8 mouse cellular contexts compared by ENCODE assay signal in the genomic region with DNA sequence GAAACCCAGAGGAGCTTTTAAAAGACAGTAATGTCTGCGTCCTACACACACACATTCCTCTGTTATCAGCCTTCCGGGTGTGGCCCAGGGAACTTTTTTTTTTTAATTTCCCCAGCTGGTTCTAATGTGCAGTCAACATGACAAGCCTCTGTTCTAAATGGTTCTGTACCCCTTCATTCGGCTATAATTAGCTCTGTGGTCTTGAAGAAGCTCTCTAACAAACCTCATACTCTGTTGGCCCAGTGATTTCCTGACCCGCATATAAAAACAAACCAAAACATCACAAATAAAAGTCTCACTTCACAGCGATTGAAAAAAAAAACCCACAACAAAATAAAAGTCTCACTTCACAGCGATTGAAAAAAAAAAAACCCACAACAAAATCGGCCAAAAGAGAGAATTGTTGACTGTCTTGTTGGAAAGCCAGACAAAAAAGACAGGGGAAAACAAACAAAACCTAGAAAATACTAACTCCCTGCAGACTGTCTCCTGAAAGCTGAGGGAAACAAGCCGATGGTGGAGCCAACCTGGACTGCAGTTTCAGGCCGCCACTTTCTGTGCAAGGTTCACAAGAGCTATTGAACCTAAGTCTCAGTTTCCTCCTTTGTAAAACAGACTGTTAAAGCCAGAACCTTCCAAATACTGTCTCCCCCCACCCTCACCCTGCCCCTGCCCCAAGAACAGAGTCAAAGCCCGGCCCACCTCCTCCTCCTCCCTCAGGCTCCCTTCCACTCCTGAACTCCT. TPM values are rescaled to one million over a fixed set of nuclear protein-coding genes. Genes with fewer than 3 reads are reported as not detected.
DNase-seq lines count a peak whose midpoint lies in the region; ATAC-seq and TF ChIP-seq lines count a peak whose summit lies in the region.

No protein-coding gene starts in this region.

- H3K27me3 ChIP-seq in embryonic facial prominence, embryonic 11.5 days (ENCODE audit: control insufficient read depth, insufficient read depth, low read length), result no peaks in the 10 kb centered on the region
- no peaks in the 10 kb centered on the region for H3K27me3 ChIP-seq in hindbrain, postnatal 0 days (ENCODE audit: insufficient read depth, low read length)
- no peaks in the 10 kb centered on the region for H3K27me3 ChIP-seq in midbrain, embryonic 14.5 days (ENCODE audit: control insufficient read depth, insufficient read depth, low read length)

- H3K4me3 ChIP-seq in layer of hippocampus, adult 2 months, result no peak overlapping the region
- H3K4me3 ChIP-seq in embryonic facial prominence, embryonic 11.5 days (ENCODE audit: low read depth, low read length), result no peak overlapping the region
- H3K4me3 ChIP-seq in hindbrain, postnatal 0 days (ENCODE audit: low read length), result peak overlapping the region; percentile 87
- H3K4me3 ChIP-seq in midbrain, embryonic 14.5 days (replicated peaks; ENCODE audit: low read depth, low read length), result peak overlapping the region; percentile 62

- peak overlapping the region; percentile 74; the same call in 1 of the 2 replicates for H3K4me2 ChIP-seq in embryonic facial prominence, embryonic 11.5 days (ENCODE audit: low read depth, low read length)
- H3K4me2 ChIP-seq in hindbrain, postnatal 0 days (ENCODE audit: low read depth, low read length), result peak overlapping the region; percentile 84
- H3K4me2 ChIP-seq in midbrain, embryonic 14.5 days (ENCODE audit: low read length), result peak overlapping the region; percentile 90

- WGBS in embryonic facial prominence, embryonic 11.5 days, result 56% methylated on average over 10 of the region's 10 CpGs
- 63% methylated on average over 10 of the region's 10 CpGs for WGBS in hindbrain, postnatal 0 days
- WGBS in midbrain, embryonic 14.5 days, result 81% methylated on average over 10 of the region's 10 CpGs

- H3K9ac ChIP-seq in embryonic facial prominence, embryonic 11.5 days (replicated peaks; ENCODE audit: low read length), result no peak overlapping the region
- 0 out of 2 replicates have a peak overlapping the region, but pooled peaks have one; percentile 84 for H3K9ac ChIP-seq in hindbrain, postnatal 0 days (replicated peaks; ENCODE audit: low read length)
- H3K9ac ChIP-seq in midbrain, embryonic 14.5 days (replicated peaks; ENCODE audit: low read length), result peak overlapping the region; percentile 84; the same call in 1 of the 2 replicates

- no peak for DNase-seq in layer of hippocampus, adult 2 months (ENCODE audit: low spot score in 2 of 2)
- DNase-seq in layer of hippocampus, adult 11-12 months (ENCODE audit: low spot score), result no peak
- no peak for DNase-seq in embryonic facial prominence, embryonic 11.5 days (ENCODE audit: low spot score)
- DNase-seq in hindbrain, postnatal 0 days (ENCODE audit: low spot score), result no peak
- no peak for DNase-seq in midbrain, embryonic 14.5 days
- no peak for DNase-seq in gastrocnemius, postnatal 14 days
- no peak for DNase-seq in frontal cortex, postnatal 10 days (ENCODE audit: low spot score in 2 of 2)
- DNase-seq in spleen, adult 12 weeks (ENCODE audit: low spot score), result no peak

- H3K9me3 ChIP-seq in embryonic facial prominence, embryonic 11.5 days (replicated peaks; ENCODE audit: control insufficient read depth, low read length), result no peaks in the 10 kb centered on the region
- no peaks in the 10 kb centered on the region for H3K9me3 ChIP-seq in hindbrain, postnatal 0 days (ENCODE audit: low read length)
- H3K9me3 ChIP-seq in midbrain, embryonic 14.5 days (ENCODE audit: control insufficient read depth, low read length), result no peaks in the 10 kb centered on the region

- no peak for ATAC-seq in embryonic facial prominence, embryonic 11.5 days (replicated peaks; ENCODE audit: insufficient number of reproducible peaks, low FRiP score, low TSS enrichment, low read depth)
- no peak for ATAC-seq in hindbrain, postnatal 0 days
- no peak for ATAC-seq in midbrain, embryonic 14.5 days (ENCODE audit: low FRiP score, low TSS enrichment)

- H3K27ac ChIP-seq in layer of hippocampus, adult 2 months, result peak overlapping the region; percentile 29; the same call in 1 of the 2 replicates
- H3K27ac ChIP-seq in embryonic facial prominence, embryonic 11.5 days (replicated peaks; ENCODE audit: low read depth, low read length), result no peak overlapping the region
- no peak overlapping the region; the same call in 1 of the 2 replicates for H3K27ac ChIP-seq in hindbrain, postnatal 0 days
- H3K27ac ChIP-seq in midbrain, embryonic 14.5 days (replicated peaks; ENCODE audit: low read depth, low read length), result no peak overlapping the region

- intact Hi-C loops in gastrocnemius, postnatal 14 days (cut with DNase I; ENCODE audit: low total_unique reads), result no loop called here

- no peak for TF ChIP-seq CTCF in layer of hippocampus, adult 2 months (conservative IDR thresholded peaks at IDR 0.05)
- TF ChIP-seq CTCF in hindbrain, postnatal 0 days (IDR thresholded peaks at IDR 0.05; ENCODE audit: low read depth), result no peak

- peaks cover 10% of the 10 kb centered on the region for H3K36me3 ChIP-seq in embryonic facial prominence, embryonic 11.5 days (replicated peaks; ENCODE audit: control insufficient read depth, insufficient read depth, low read depth, low read length)
- peaks cover 18% of the 10 kb centered on the region for H3K36me3 ChIP-seq in hindbrain, postnatal 0 days (ENCODE audit: insufficient read depth, low read length)
- H3K36me3 ChIP-seq in midbrain, embryonic 14.5 days (ENCODE audit: control insufficient read depth, insufficient read depth, low read length), result peaks cover 26% of the 10 kb centered on the region

- H3K4me1 ChIP-seq in embryonic facial prominence, embryonic 11.5 days (ENCODE audit: control insufficient read depth, insufficient read depth, low read length), result peaks cover 3% of the 10 kb centered on the region; the same call in 1 of the 2 replicates
- peaks cover 12% of the 10 kb centered on the region for H3K4me1 ChIP-seq in hindbrain, postnatal 0 days (ENCODE audit: insufficient read depth, low read length)
- H3K4me1 ChIP-seq in midbrain, embryonic 14.5 days (ENCODE audit: control insufficient read depth, insufficient read depth, low read length), result peaks cover 22% of the 10 kb centered on the region

RNA-seq across cellular contexts. Expression of a gene that starts 2.0 kb away (rescaled TPM):
- 10 to 100 TPM; 51.5 to 51.7 TPM for total RNA-seq in layer of hippocampus, adult 2 months (2021)
- polyA plus RNA-seq in embryonic facial prominence, embryonic 11.5 days (2014; fragmentation: Nextera tagmentation; extraction: Ambion mirVana), result 110 TPM in 2 replicates
- 43.2 and 43.8 TPM in 2 replicates for total RNA-seq in hindbrain, postnatal 0 days (2014; rRNA removed)
- 47.5 and 48.0 TPM in 2 replicates for polyA plus RNA-seq in hindbrain, postnatal 0 days (2015; fragmentation: Nextera tagmentation; extraction: Ambion mirVana)
- polyA plus RNA-seq in midbrain, embryonic 14.5 days (2014; fragmentation: Nextera tagmentation; extraction: Ambion mirVana), result 58.7 and 82.4 TPM in 2 replicates
- 10 to 100 TPM; 24.2 to 25.0 TPM for total RNA-seq in gastrocnemius, postnatal 14 days (2021)

RNA-seq across cellular contexts. Expression of a gene that starts 2.1 kb away (rescaled TPM):
- total RNA-seq in layer of hippocampus, adult 2 months (2021), result 10 to 100 TPM; 80.8 to 85.6 TPM
- 42.3 and 44.9 TPM in 2 replicates for polyA plus RNA-seq in embryonic facial prominence, embryonic 11.5 days (2014; fragmentation: Nextera tagmentation; extraction: Ambion mirVana)
- total RNA-seq in hindbrain, postnatal 0 days (2014; rRNA removed), result 67.5 and 69.9 TPM in 2 replicates
- polyA plus RNA-seq in hindbrain, postnatal 0 days (2015; fragmentation: Nextera tagmentation; extraction: Ambion mirVana), result 31.1 and 31.4 TPM in 2 replicates
- 42.7 and 49.2 TPM in 2 replicates for polyA plus RNA-seq in midbrain, embryonic 14.5 days (2014; fragmentation: Nextera tagmentation; extraction: Ambion mirVana)
- total RNA-seq in gastrocnemius, postnatal 14 days (2021), result 10 to 100 TPM; 64.7 to 67.5 TPM

Comparison
In these comparisons a context has a peak if more than half of its experiments do, and no peak if none do; other contexts are left out.
1. H3K4me3 ChIP-seq: peak in hindbrain, postnatal 0 days (single experiment) and midbrain, embryonic 14.5 days (single experiment); none in layer of hippocampus, adult 2 months (single experiment) and embryonic facial prominence, embryonic 11.5 days (single experiment).
2. Peak in every context shown above with its lines, with median percentiles within 50 percentile points of each other: H3K4me2 ChIP-seq.